Mouse (Mus musculus): ENCODE measurements around the gene Aes. TPM values are rescaled to one million over a fixed set of nuclear protein-coding genes. Genes with fewer than 3 reads are reported as not detected.

Aes gene
- polyA plus RNA-seq, 1 experiment from 2014 or later, result 280 TPM

DNA sequence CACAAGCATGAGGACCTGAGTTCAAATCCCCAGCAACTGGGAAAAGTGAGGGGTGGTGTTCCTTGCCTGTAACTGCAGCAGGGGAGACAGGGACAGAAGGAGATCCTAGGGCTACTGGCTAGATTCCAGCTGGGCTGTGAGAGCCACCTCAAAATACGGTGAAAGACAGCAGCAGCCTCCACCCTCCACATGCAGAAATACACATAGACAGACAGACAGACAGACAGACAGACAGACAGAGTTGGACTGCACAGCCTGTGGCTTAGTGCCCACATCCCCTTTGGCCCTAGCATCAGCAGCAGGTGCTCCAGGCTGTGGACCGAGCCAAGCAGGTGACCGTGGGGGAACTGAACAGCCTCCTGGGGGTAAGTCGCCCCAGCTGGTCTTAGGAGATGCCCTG, 20.7 kb downstream of the Aes start:
- no peak overlapping the region for H3K27ac ChIP-seq (ENCODE audit: low read depth, low read length)
- DNase-seq (ENCODE audit: low spot score) (no peak), ATAC-seq (ENCODE audit: low FRiP score) (no peak)
- H3K4me1 ChIP-seq (replicated peaks; ENCODE audit: control insufficient read depth, insufficient read depth, low read length), result peaks cover 11% of the 10 kb centered on the region
- no peak overlapping the region for H3K4me2 ChIP-seq (replicated peaks; ENCODE audit: low read depth, low read length)
- no peak overlapping the region for H3K4me3 ChIP-seq (ENCODE audit: low read depth, low read length)
- H3K36me3 ChIP-seq (ENCODE audit: control insufficient read depth, insufficient read depth, low read length), result no peaks in the 10 kb centered on the region
- 78% methylated on average over 4 of the region's 4 CpGs for WGBS
- no peak overlapping the region for H3K9ac ChIP-seq (ENCODE audit: low read depth, low read length)
- peaks cover 37% of the 10 kb centered on the region for H3K27me3 ChIP-seq (ENCODE audit: control insufficient read depth, insufficient read depth, low read length)
- H3K9me3 ChIP-seq (ENCODE audit: control insufficient read depth, low read length), result no peaks in the 10 kb centered on the region

DNA sequence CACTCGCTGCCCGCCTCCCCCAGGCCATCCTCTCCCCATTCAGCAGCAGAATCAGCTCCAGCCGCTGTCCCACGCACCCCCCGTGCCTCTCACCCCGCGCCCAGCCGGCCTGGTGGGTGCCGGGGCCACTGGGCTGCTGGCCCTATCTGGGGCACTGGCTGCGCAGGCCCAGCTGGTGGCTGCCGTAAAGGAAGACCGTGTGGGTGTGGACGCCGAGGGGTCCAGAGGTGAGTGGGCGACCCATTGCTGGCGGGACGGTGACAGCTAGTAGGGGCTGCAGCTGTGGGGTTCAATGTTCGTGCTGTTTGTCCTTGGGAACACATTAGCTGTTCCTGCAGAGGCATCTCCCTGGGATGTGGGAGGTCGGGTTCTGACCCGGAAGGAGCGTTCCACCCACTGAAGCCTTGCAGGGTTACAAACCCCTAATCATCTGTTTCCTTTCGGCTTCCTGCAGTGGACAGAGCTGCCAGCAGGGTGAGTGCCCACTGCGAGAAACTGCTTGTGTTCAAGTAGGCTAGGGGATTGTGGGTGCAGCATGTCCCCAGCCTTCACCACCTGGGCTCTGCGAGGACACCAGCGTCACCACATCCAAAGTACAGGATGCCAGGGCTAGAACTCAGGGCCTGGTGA, 21.3 kb downstream of the Aes start:
- no peak overlapping the region for H3K4me3 ChIP-seq (ENCODE audit: low read depth, low read length)
- H3K9ac ChIP-seq (ENCODE audit: low read depth, low read length), result no peak overlapping the region
- no peak for ATAC-seq (ENCODE audit: low FRiP score)
- H3K4me2 ChIP-seq (replicated peaks; ENCODE audit: low read depth, low read length), result no peak overlapping the region
- no peak for DNase-seq (ENCODE audit: low spot score)
- H3K27ac ChIP-seq (ENCODE audit: low read depth, low read length), result no peak overlapping the region
- WGBS, result 64% methylated on average over 24 of the region's 25 CpGs
- H3K27me3 ChIP-seq (ENCODE audit: control insufficient read depth, insufficient read depth, low read length), result peaks cover 35% of the 10 kb centered on the region
- H3K9me3 ChIP-seq (ENCODE audit: control insufficient read depth, low read length), result no peaks in the 10 kb centered on the region
- peaks cover 6% of the 10 kb centered on the region for H3K4me1 ChIP-seq (replicated peaks; ENCODE audit: control insufficient read depth, insufficient read depth, low read length)
- H3K36me3 ChIP-seq (ENCODE audit: control insufficient read depth, insufficient read depth, low read length), result no peaks in the 10 kb centered on the region

DNA sequence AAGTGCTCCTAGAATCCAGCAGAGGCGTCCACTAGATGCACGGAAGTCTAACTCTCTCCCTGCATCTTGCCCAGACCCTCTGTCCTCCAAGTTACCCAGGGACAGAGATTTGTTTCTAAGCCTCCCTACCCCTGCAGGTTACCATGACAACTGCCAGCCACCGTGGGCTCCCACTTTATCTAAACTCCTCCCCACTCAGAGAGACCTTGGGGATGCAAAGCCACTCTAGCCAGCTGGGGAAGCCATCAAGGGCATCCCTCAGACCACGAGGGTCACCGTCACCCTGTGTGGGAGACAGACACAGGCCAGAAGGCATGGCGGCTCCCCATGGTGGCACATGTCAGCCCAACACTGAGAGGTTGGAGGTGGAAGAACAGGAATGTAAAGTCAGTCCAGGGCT, 24.1 kb downstream of the Aes start:
- no peak overlapping the region for H3K27ac ChIP-seq (ENCODE audit: low read depth, low read length)
- H3K27me3 ChIP-seq (ENCODE audit: control insufficient read depth, insufficient read depth, low read length), result peaks cover 33% of the 10 kb centered on the region
- DNase-seq (ENCODE audit: low spot score) (no peak), ATAC-seq (ENCODE audit: low FRiP score) (no peak)
- H3K4me3 ChIP-seq (ENCODE audit: low read depth, low read length), result no peak overlapping the region
- H3K36me3 ChIP-seq (ENCODE audit: control insufficient read depth, insufficient read depth, low read length), result no peaks in the 10 kb centered on the region
- no peaks in the 10 kb centered on the region for H3K4me1 ChIP-seq (replicated peaks; ENCODE audit: control insufficient read depth, insufficient read depth, low read length)
- H3K9me3 ChIP-seq (ENCODE audit: control insufficient read depth, low read length), result no peaks in the 10 kb centered on the region
- WGBS, result 46% methylated on average over 6 of the region's 6 CpGs
- H3K4me2 ChIP-seq (replicated peaks; ENCODE audit: low read depth, low read length), result no peak overlapping the region
- H3K9ac ChIP-seq (ENCODE audit: low read depth, low read length), result no peak overlapping the region

DNA sequence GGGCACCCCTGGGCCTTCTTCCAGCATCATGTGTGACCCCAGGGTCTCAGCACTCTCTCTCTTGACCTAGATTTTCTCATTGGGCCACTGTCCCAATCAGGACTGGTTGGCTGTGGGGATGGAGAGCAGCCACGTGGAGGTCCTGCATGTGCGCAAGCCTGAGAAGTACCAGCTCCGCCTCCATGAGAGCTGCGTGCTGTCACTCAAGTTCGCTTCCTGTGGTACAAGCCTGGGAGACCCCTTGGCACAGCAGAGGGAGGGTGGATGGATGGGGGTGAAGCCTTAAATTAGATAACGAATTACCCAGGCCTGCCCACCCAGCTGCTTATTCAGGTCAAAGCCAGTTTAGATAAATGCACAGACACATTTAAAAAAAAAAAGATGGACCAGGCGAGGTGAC, 29.5 kb downstream of the Aes start:
- no peaks in the 10 kb centered on the region for H3K9me3 ChIP-seq (ENCODE audit: control insufficient read depth, low read length)
- H3K4me1 ChIP-seq (replicated peaks; ENCODE audit: control insufficient read depth, insufficient read depth, low read length), result no peaks in the 10 kb centered on the region
- H3K4me3 ChIP-seq (ENCODE audit: low read depth, low read length), result no peak overlapping the region
- peaks cover 31% of the 10 kb centered on the region for H3K27me3 ChIP-seq (ENCODE audit: control insufficient read depth, insufficient read depth, low read length)
- ATAC-seq (ENCODE audit: low FRiP score) (no peak), DNase-seq (ENCODE audit: low spot score) (no peak)
- no peak overlapping the region for H3K9ac ChIP-seq (ENCODE audit: low read depth, low read length)
- H3K36me3 ChIP-seq (ENCODE audit: control insufficient read depth, insufficient read depth, low read length), result no peaks in the 10 kb centered on the region
- H3K4me2 ChIP-seq (replicated peaks; ENCODE audit: low read depth, low read length), result no peak overlapping the region
- no peak overlapping the region for H3K27ac ChIP-seq (ENCODE audit: low read depth, low read length)
- 72% methylated on average over 7 of the region's 7 CpGs for WGBS

DNA sequence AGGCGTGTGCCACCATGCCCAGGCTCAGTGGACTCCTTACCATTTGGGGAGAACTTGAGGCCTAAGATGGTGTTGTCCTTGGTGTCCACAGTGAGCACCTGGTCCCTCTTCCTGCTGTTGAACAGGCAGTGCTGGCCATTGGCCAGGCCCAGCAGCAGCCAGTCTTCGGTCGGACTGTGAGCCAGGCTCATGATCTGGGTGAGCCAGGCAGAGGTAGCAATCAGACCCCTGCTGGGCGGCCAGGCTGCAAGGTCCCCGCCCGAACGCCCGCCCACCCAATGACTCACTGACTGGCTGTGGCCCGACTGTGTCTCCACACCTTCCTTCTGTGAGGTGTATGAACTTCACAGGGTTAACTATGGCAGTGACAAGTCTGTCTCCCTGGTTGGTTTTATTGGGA, 32.6 kb downstream of the Aes start:
- Histone ChIP-seq H3K36me3 (ENCODE audit: control insufficient read depth, insufficient read depth, low read length) (no peaks in the 10 kb centered on the region), H3K9me3 (ENCODE audit: control insufficient read depth, low read length) (no peaks in the 10 kb centered on the region), H3K4me1 (replicated peaks; ENCODE audit: control insufficient read depth, insufficient read depth, low read length) (peaks cover 10% of the 10 kb centered on the region), H3K9ac (ENCODE audit: low read depth, low read length) (no peak overlapping the region), H3K4me2 (replicated peaks; ENCODE audit: low read depth, low read length) (no peak overlapping the region), H3K4me3 (ENCODE audit: low read depth, low read length) (no peak overlapping the region), H3K27me3 (ENCODE audit: control insufficient read depth, insufficient read depth, low read length) (peaks cover 49% of the 10 kb centered on the region), H3K27ac (ENCODE audit: low read depth, low read length) (no peak overlapping the region)
- 78% methylated on average over 9 of the region's 9 CpGs for WGBS
- DNase-seq (ENCODE audit: low spot score) (no peak), ATAC-seq (ENCODE audit: low FRiP score) (no peak)

DNA sequence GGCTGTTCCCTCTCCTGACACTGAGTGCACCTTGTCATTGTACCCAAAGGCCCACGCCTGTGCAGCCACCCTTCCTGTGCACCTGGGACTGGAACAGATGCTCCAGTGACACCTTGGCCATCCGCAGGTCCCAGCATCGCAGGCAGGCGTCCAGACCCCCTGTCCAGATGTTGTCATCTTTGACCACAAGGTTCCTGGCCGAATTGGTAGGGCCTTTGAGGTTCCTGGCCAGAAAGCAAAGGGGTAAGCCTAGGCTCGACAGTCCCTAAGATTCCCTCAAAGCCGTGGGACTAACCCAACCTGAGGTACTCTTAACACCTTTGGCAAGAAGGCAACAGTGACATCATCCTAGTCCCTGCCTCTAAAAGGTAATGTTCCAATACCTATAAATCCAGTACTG, 33.3 kb downstream of the Aes start:
- no peaks in the 10 kb centered on the region for H3K36me3 ChIP-seq (ENCODE audit: control insufficient read depth, insufficient read depth, low read length)
- H3K27ac ChIP-seq (ENCODE audit: low read depth, low read length), result no peak overlapping the region
- 79% methylated on average over 7 of the region's 7 CpGs for WGBS
- H3K9ac ChIP-seq (ENCODE audit: low read depth, low read length), result no peak overlapping the region
- ATAC-seq (ENCODE audit: low FRiP score), result no peak
- no peak for DNase-seq (ENCODE audit: low spot score)
- H3K9me3 ChIP-seq (ENCODE audit: control insufficient read depth, low read length), result no peaks in the 10 kb centered on the region
- H3K4me1 ChIP-seq (replicated peaks; ENCODE audit: control insufficient read depth, insufficient read depth, low read length), result peaks cover 14% of the 10 kb centered on the region
- no peak overlapping the region for H3K4me3 ChIP-seq (ENCODE audit: low read depth, low read length)
- no peak overlapping the region for H3K4me2 ChIP-seq (replicated peaks; ENCODE audit: low read depth, low read length)
- H3K27me3 ChIP-seq (ENCODE audit: control insufficient read depth, insufficient read depth, low read length), result peaks cover 43% of the 10 kb centered on the region

DNA sequence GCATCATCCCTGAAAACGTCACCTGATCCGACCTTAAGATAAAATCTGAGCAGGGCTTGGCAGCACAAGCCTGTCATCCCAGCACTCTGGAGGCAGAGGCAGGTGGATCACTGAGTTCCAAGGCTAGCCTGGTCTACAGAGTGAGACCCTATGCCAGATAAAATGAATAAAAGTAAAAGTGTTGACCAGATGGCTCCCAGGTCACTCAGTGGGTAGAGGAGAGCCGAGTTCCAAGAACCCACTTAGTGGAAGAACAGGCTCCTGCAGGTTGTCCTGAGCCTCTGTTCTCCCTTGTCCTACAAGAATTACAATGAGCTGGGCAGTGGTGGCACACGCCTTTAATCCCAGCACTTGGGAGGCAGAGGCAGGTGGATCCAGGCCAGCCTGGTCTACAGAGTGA, 33.9 kb downstream of the Aes start:
- DNase-seq (ENCODE audit: low spot score), result no peak
- no peak overlapping the region for H3K4me3 ChIP-seq (ENCODE audit: low read depth, low read length)
- ATAC-seq (ENCODE audit: low FRiP score), result no peak
- H3K27ac ChIP-seq (ENCODE audit: low read depth, low read length), result no peak overlapping the region
- peaks cover 14% of the 10 kb centered on the region for H3K4me1 ChIP-seq (replicated peaks; ENCODE audit: control insufficient read depth, insufficient read depth, low read length)
- no peaks in the 10 kb centered on the region for H3K36me3 ChIP-seq (ENCODE audit: control insufficient read depth, insufficient read depth, low read length)
- no peak overlapping the region for H3K9ac ChIP-seq (ENCODE audit: low read depth, low read length)
- peaks cover 43% of the 10 kb centered on the region for H3K27me3 ChIP-seq (ENCODE audit: control insufficient read depth, insufficient read depth, low read length)
- H3K4me2 ChIP-seq (replicated peaks; ENCODE audit: low read depth, low read length), result no peak overlapping the region
- no peaks in the 10 kb centered on the region for H3K9me3 ChIP-seq (ENCODE audit: control insufficient read depth, low read length)
- 75% methylated on average over 4 of the region's 4 CpGs for WGBS

DNA sequence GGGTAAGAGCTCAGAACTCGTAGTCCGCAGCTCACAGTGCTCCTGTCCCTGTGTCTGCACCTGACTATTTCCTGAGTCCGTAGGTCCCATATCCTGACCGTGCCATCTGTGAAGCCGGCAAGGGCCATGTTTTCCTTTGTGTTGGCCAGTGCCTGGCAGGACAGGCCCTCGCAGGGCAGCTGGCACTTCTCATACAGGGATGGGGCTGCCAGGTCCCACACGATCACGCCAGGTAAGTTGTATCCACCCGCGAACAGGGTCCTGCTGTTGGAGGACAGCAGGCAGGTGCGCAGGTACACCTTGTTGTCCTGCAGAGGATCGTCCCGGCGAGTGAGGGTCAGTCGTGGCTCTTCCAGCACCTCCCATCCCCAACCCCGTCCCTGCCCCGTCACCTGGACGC, 34.6 kb downstream of the Aes start:
- H3K9ac ChIP-seq (ENCODE audit: low read depth, low read length), result no peak overlapping the region
- WGBS, result 77% methylated on average over 18 of the region's 18 CpGs
- no peaks in the 10 kb centered on the region for H3K36me3 ChIP-seq (ENCODE audit: control insufficient read depth, insufficient read depth, low read length)
- ATAC-seq (ENCODE audit: low FRiP score) (no peak), DNase-seq (ENCODE audit: low spot score) (no peak)
- no peaks in the 10 kb centered on the region for H3K9me3 ChIP-seq (ENCODE audit: control insufficient read depth, low read length)
- H3K4me3 ChIP-seq (ENCODE audit: low read depth, low read length), result no peak overlapping the region
- no peak overlapping the region for H3K4me2 ChIP-seq (replicated peaks; ENCODE audit: low read depth, low read length)
- peaks cover 14% of the 10 kb centered on the region for H3K4me1 ChIP-seq (replicated peaks; ENCODE audit: control insufficient read depth, insufficient read depth, low read length)
- no peak overlapping the region for H3K27ac ChIP-seq (ENCODE audit: low read depth, low read length)
- peaks cover 44% of the 10 kb centered on the region for H3K27me3 ChIP-seq (ENCODE audit: control insufficient read depth, insufficient read depth, low read length)

DNA sequence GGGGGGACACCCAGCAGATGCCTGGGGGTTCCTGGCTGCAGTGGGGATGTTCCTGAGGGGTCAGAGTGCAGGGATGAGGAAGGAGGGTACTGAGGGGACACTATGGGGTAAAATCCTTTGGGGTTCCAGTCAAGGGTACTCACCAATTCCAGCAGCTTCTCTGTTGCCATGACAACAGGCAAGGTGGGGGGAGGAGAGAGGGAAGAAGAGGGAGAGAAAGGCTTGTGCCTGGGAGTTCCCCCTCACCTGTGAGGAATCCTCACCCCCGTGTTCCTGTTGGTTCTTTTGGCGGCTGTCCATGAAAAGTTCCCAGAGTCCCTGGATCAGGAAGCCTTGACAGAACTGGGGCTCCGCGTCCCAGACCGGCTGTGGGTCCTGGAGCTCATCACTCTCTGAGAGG, 36.3 kb downstream of the Aes start:
- no peak overlapping the region for H3K27ac ChIP-seq (ENCODE audit: low read depth, low read length)
- no peak overlapping the region for H3K4me3 ChIP-seq (ENCODE audit: low read depth, low read length)
- 38% methylated on average over 5 of the region's 5 CpGs for WGBS
- ATAC-seq (ENCODE audit: low FRiP score), result no peak
- no peaks in the 10 kb centered on the region for H3K9me3 ChIP-seq (ENCODE audit: control insufficient read depth, low read length)
- DNase-seq (ENCODE audit: low spot score), result no peak
- peaks cover 15% of the 10 kb centered on the region for H3K4me1 ChIP-seq (replicated peaks; ENCODE audit: control insufficient read depth, insufficient read depth, low read length)
- no peak overlapping the region for H3K9ac ChIP-seq (ENCODE audit: low read depth, low read length)
- no peaks in the 10 kb centered on the region for H3K36me3 ChIP-seq (ENCODE audit: control insufficient read depth, insufficient read depth, low read length)
- no peak overlapping the region for H3K4me2 ChIP-seq (replicated peaks; ENCODE audit: low read depth, low read length)
- H3K27me3 ChIP-seq (ENCODE audit: control insufficient read depth, insufficient read depth, low read length), result peaks cover 52% of the 10 kb centered on the region

Data from hindbrain, embryonic 11.5 days (tissue).